Mouse (Mus musculus) cerebellum, adult 9-10 months (tissue): ENCODE data around the gene Ryr3.

Source experiments
- DNase-seq: peaks from one replicate; pipeline ENCODE4 v3.0.0; 2022

Gene Ryr3

GRCm38 (mm10) chr2:112774762-112775161, 442.1 kb downstream of the Ryr3 start:
- peak; percentile 62 for DNase-seq

- no peak for DNase-seq
These were observed 449.2 kb downstream of the Ryr3 start for GRCm38 (mm10) chr2:112767665-112768064.

GRCm38 (mm10) chr2:112765046-112765445, 451.9 kb downstream of the Ryr3 start:
- DNase-seq: peak; percentile 18

- DNase-seq: no peak
These were observed 452.6 kb downstream of the Ryr3 start for GRCm38 (mm10) chr2:112764274-112764673.

- DNase-seq: no peak
These were observed 454.9 kb downstream of the Ryr3 start for GRCm38 (mm10) chr2:112762006-112762405.

- no peak for DNase-seq
These were observed 455.5 kb downstream of the Ryr3 start for GRCm38 (mm10) chr2:112761196-112761913.

- DNase-seq: no peak
These were observed 456.2 kb downstream of the Ryr3 start for GRCm38 (mm10) chr2:112760692-112761091.

- DNase-seq: peak; percentile 4
These were observed 457.2 kb downstream of the Ryr3 start for GRCm38 (mm10) chr2:112759678-112760077.

GRCm38 (mm10) chr2:112758732-112759131, 458.2 kb downstream of the Ryr3 start:
- no peak for DNase-seq

- DNase-seq: no peak
These were observed 463.6 kb downstream of the Ryr3 start for GRCm38 (mm10) chr2:112753316-112753715.

- no peak for DNase-seq
These were observed 465.5 kb downstream of the Ryr3 start for GRCm38 (mm10) chr2:112751416-112751815.

- no peak for DNase-seq
These were observed 468.4 kb downstream of the Ryr3 start for GRCm38 (mm10) chr2:112748532-112748931.

- DNase-seq: no peak
These were observed 484.0 kb downstream of the Ryr3 start for GRCm38 (mm10) chr2:112732942-112733341.

GRCm38 (mm10) chr2:112727842-112728241, 489.1 kb downstream of the Ryr3 start:
- no peak for DNase-seq

- no peak for DNase-seq
These were observed 495.7 kb downstream of the Ryr3 start for GRCm38 (mm10) chr2:112721217-112721616.

- DNase-seq: no peak
These were observed 496.2 kb downstream of the Ryr3 start for GRCm38 (mm10) chr2:112720715-112721114.

- DNase-seq: no peak
These were observed 502.2 kb downstream of the Ryr3 start for GRCm38 (mm10) chr2:112714648-112715047.

GRCm38 (mm10) chr2:112681817-112682216, 535.1 kb downstream of the Ryr3 start:
- no peak for DNase-seq

- DNase-seq: no peak
These were observed 539.6 kb downstream of the Ryr3 start for GRCm38 (mm10) chr2:112677246-112677645.

- no peak for DNase-seq
These were observed 540.2 kb downstream of the Ryr3 start for GRCm38 (mm10) chr2:112676721-112677120.

GRCm38 (mm10) chr2:112676175-112676574, 540.7 kb downstream of the Ryr3 start:
- DNase-seq: no peak

GRCm38 (mm10) chr2:112669461-112669860, 547.4 kb downstream of the Ryr3 start:
- DNase-seq: no peak

- DNase-seq: no peak
These were observed 560.8 kb downstream of the Ryr3 start for GRCm38 (mm10) chr2:112656131-112656530.

GRCm38 (mm10) chr2:112653836-112654235, 563.1 kb downstream of the Ryr3 start:
- no peak for DNase-seq

- peak; percentile 87 for DNase-seq
These were observed 579.7 kb downstream of the Ryr3 start for GRCm38 (mm10) chr2:112637206-112637605.
